Mouse (Mus musculus) mouse trophoblast stem cell (cell line): ENCODE results near the gene Rnd2.
"Not testable (repeated sequence)": the region's sequence is repeated elsewhere in the genome, so short reads cannot be mapped to it uniquely, and the experiment has no call there.

Source experiments
- in situ Hi-C, 2 experiments: fragments of 300-500 bp; cut with MseI, MboI; formaldehyde crosslinking; loops; 2 replicates in 1 of 2; 3 replicates in 1 of 2; pipeline ENCODE4 v1.15.1; 2025

Gene Rnd2

DNA sequence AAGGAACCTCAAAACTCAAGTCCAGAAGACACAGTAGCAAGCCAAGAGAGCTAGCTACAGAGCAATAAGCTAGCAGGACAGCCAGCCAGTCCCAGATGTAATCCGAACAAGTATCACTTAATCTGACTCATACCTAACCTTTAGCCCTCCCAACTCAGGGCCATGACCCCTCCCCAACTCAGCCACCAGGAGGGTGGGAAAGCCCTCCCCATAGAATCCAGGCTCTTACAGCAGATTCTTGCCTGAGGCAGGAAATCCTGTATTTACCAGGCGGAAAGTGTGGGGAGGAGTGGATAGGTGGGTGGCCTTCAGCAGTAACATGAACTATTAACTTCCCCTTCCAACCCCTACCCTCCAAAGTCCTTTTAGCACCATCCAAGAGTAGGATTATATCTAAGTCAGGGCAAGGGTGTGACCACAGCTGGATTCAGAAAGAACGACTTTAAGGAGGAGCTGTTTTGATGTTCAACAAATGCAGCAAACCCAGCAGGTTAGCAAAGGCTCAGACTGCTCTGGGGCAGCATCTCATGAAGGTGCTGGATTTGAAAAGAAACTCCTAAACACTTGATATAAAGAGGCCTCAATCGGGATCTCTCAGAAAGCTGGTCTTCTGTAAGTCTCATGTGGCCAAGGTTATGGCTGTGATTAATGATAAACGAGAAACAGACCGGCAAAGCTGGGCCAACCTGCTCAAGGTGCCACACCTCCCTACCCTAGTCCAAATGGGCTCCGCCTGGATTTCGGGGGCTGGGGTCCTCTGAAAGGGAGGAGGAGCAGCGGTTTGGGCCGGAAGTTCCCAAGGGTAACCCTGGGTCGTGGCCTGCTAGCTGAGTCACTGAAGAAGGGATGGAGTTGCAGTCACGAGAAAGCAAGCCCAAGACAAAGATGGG lies at the start of gene Rnd2:
Gene Rnd2, plus strand, starts transcription at position 789 of the 890 bp plus-strand sequence.
- in situ Hi-C loops, result no loop called here

- in situ Hi-C loops, result no loop called here
Observed at GRCm38 (mm10) chr11:101415306-101415705, 49.5 kb upstream of the Rnd2 start.

GRCm38 (mm10) chr11:101416433-101417100 lies 48.2 kb upstream of the Rnd2 start:
- in situ Hi-C loops, result no loop called here

GRCm38 (mm10) chr11:101417101-101417855 lies 47.5 kb upstream of the Rnd2 start, which contains the start of gene Aarsd1:
Gene Aarsd1, minus strand, starts transcription at chr11:101417615.
- in situ Hi-C loops, result no loop called here

GRCm38 (mm10) chr11:101418991-101419390 lies 45.8 kb upstream of the Rnd2 start:
- in situ Hi-C loops, result no loop called here

DNA sequence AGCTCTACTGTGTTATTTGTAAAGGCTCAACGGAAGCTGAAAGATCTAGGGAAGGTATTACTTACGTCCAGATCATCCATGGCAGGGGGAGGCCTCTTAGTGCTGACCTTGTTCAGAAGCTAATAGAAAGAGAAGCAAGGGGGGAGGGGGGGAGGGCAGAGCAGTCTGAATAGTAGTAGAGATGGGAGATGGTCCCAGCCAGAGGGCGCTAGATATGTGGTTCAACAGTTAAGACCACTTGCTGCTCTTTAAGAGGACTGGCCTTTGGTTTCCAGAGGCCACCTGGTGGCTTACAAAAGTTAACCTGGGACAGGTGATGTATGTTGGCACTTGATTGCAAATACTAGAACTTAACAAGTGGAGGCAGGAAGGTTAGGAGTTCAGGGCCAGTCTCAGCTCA lies 45.2 kb upstream of the Rnd2 start:
- in situ Hi-C loops, result no loop called here

GRCm38 (mm10) chr11:101420148-101420547 lies 44.7 kb upstream of the Rnd2 start:
- in situ Hi-C loops, result no loop called here

GRCm38 (mm10) chr11:101424105-101424851 lies 40.5 kb upstream of the Rnd2 start, which contains the start of gene Gm27029:
Gene Gm27029, minus strand, starts transcription at chr11:101424796.
- in situ Hi-C loops, result no loop called here

DNA sequence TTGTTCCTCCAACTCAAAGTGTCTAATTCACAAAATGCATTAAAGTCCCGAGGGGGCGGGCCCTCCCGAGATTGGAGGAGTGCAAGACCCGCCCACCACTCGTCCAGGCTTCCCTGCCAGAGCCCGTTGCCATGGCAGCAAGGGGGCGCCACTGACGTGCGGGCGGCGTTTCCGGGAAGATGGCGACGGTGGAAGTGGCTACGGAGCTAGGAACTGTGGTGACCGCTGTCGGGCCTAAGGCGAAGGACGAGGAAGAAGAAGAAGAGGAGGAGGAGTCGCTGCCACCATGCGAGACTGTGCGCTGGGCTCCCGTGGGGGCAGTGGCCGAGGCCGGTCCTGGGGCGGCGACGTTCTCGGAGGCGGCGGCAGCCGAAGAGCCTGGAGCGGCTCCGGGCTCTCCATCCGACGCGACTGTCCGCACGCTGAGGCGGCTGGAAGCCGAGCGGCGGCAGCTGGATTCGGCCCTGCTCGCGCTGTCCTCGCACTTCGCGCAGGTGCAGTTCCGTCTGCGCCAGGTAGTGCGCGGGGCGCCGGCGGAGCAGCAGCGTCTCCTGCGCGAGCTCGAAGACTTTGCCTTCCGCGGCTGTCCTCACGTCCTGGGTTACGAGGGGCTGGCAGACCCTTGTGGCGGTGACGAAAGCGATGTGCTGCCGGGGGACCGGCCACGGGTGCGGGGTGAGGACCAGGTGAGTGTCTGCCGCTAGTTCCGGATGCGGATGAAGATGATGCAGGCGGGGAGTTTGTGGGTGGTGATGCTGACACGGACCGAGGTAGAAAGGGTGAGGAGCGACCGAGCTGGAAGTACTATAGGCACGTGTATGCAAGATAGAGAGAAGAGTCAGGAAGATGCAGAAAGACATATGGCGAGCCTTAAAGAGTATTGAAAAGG lies 39.6 kb upstream of the Rnd2 start, which contains the start of the genes Rundc1 and Ptges3l:
Gene Rundc1, plus strand, starts transcription at position 161 of the 889 bp plus-strand sequence.
Gene Ptges3l, minus strand, starts transcription at position 409 of the 889 bp plus-strand sequence.
- in situ Hi-C loops, result no loop called here

- in situ Hi-C loops, result no loop called here
Observed at GRCm38 (mm10) chr11:101426165-101426564, 38.6 kb upstream of the Rnd2 start.

DNA sequence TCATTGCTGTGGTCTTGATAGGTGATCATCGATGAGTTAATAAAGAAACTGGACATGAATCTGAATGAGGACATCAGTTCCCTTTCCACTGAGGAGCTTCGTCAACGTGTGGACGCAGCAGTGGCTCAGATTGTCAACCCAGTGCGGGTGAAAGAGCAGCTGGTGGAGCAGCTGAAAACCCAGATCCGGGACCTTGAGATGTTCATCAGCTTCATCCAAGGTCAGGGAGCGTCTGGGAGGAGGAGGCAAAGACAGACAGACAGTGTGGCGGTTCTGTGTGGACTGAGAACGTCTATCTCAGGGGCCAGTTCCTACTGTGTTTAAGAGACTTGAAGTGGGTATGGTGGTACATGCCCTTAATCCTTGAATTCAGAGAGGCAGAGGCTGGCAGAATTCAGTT lies 33.5 kb upstream of the Rnd2 start:
- in situ Hi-C loops, result no loop called here

DNA sequence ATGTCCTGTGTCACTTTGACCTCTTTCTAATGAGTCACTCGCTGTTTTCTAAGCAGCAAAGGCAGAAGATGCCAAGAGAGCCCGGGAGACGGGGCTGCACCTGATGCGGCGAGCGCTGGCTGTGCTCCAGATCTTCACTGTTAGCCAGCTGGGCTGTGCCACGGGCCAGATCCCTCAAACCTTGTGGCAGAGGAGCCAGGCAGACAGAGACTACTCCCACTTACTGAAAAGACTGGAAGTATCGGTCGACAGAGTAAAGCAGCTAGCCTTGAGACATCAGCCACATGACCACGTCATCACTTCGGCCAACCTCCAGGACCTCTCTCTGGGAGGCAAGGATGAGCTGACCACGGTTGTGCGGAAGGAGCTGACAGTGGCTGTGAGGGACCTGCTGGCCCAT lies 31.4 kb upstream of the Rnd2 start:
- in situ Hi-C loops, result no loop called here

- in situ Hi-C loops, result no loop called here
Observed at GRCm38 (mm10) chr11:101435831-101436230, 29.0 kb upstream of the Rnd2 start.

DNA sequence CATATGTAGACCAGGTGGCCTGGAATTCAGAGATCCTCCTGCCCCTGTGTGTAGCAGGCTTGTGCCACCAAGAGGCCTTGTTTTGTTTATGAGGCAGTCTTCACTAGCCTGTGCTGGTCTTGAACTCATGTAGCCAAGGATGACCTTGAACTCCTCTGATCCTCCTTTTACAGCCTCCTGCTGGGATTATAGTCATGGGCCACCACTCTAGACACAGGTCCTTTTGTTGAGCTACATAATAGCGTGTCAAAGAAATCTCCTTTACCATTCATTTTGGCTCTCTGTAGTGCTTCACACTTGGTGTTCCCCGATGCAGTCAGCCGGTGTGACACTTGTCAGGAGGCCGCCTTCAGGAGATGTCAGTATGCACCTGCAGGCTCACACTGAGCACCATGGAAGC lies 27.9 kb upstream of the Rnd2 start:
- in situ Hi-C loops, result no loop called here

- in situ Hi-C loops, result not testable (repeated sequence)
Observed at GRCm38 (mm10) chr11:101438006-101438405, 26.8 kb upstream of the Rnd2 start.

DNA sequence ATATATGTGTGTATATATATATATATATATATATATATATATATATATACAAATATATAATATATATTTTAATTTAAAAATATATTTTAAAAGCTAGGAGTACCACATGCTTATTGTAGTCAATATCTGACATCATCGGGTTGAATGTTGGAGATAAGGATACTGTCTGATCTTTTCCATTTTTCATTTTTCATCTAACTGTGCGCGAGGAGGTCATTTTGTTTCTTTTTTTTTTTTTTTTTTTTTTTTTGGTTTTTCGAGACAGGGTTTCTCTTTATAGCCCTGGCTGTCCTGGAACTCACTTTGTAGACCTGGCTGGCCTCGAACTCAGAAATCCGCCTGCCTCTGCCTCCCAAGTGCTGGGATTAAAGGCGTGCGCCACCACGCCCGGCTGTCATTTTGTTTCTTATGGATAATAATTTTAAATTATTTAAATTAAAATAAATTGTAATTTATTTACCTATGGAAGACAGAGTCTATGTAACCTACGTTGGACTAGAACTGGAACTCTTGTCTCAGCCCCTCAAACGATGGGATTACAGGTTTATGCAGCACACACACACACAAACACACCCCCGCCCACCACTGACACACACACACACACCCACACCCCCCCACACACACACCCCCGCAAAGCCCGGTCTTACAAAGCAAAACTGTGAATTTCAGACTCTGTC lies 23.2 kb upstream of the Rnd2 start:
- in situ Hi-C loops, result not testable (repeated sequence)

- in situ Hi-C loops, result no loop called here
Observed at GRCm38 (mm10) chr11:101442127-101442693, 22.6 kb upstream of the Rnd2 start, which contains the start of gene Rpl27. Gene Rpl27, plus strand, starts transcription at chr11:101442298.

DNA sequence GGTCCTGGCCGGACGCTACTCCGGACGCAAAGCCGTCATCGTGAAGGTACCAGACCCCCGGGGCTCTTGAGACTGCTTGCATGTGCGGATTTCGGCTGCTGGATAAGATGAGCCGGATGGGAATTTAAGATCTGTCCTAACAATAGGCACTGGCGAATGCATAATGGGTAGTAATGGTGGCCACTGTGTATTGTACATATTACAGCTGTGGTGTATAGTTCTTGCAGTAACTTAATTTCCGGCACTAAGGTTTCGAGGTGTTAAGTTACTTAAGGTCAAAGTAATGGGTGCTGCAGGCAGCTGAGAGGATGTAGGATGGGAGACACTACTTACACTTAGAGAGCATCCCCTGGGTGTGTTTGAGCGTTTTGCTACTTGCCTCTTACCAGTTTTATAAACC lies 22.0 kb upstream of the Rnd2 start:
- in situ Hi-C loops, result no loop called here

GRCm38 (mm10) chr11:101446319-101446718 lies 18.5 kb upstream of the Rnd2 start:
- in situ Hi-C loops, result no loop called here
